Mouse (Mus musculus) 3T3-L1 (cell line): ENCODE results near the gene Pkd2l1.
A peak's percentile ranks its signal among the peaks of the same experiment; 100 is the strongest.

Experiments used
- DNase-seq: peaks from one replicate; pipeline ENCODE4 v3.0.0-alpha.2; 2015; ENCODE audit warnings: low read depth, low spot score

Gene Pkd2l1

GRCm38 (mm10) chr19:44107661-44108521, 84.4 kb downstream of the Pkd2l1 start:
- no peak for DNase-seq

DNA sequence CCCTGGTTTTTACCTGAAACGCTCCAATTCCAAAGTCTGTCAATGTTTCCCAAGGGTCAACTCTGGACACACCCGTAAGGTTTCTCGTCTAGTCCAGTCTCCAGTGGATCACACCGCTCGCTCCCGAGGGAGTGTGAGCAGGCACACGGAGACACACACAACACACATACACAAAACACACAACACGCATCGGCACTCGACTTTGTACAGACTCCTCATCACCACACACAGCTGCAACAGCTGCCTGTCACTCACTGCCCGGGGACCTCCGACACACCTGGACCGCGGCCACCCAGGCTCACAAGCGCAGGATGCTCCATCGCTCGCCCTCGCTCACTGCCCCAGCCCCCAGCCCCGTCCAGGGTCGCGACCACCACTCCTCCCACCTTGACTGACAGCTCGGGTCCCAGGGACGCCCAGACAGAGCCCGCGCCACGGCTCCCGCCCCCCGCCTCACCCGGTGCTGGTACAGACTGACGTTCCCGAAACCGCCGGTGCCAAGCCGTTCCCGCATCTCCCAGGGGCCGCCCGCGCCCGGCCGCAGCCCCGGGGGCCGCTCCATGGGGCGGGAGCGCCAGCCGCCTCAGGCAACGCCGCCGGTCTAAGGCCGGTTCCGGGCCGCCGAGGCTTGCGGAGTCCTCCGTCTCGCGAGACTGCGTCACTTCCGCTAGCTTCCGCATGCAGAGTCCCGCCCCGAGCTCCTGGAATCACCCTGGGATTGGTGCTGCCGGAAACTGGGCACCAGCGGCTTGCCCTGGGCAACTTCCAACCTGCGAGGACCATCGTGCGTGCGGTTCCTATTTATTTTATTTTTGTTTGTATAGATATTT, 85.2 kb downstream of the Pkd2l1 start, which contains the start of gene Chuk:
TSS of gene Chuk (minus strand) at position 650 of the 830 bp plus-strand sequence.
- DNase-seq = peak; percentile 97

GRCm38 (mm10) chr19:44104393-44104792, 87.8 kb downstream of the Pkd2l1 start:
- DNase-seq = no peak

GRCm38 (mm10) chr19:44103001-44103400, 89.2 kb downstream of the Pkd2l1 start:
- no peak for DNase-seq

DNA sequence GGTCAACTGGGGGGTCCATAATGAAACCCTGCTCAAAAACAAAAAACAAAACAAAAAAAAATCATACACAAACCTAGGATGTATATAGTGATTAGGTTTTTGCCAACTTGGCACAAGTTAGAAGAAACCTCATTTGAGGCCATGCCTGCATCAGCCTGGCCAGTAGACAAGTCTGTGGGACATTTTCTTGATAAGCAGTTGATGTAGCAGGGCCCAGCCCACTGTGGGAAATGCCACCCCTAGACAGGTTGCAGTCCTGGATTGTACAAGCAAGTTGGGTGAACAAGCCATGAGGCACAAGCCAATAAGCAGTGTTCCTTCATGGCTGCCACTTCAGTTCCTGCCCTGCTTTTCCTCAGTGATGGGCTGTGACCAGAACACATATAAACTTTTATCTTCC, 91.4 kb downstream of the Pkd2l1 start:
- no peak for DNase-seq
